Mouse (Mus musculus): ENCODE measurements at regions not wholly inside any gene's neighbourhood (a gene's known extent, or its start where the extent isn't known, plus 50 kb on each side); places are given as distances from the start of the nearest gene placed in this dataset.

DNA sequence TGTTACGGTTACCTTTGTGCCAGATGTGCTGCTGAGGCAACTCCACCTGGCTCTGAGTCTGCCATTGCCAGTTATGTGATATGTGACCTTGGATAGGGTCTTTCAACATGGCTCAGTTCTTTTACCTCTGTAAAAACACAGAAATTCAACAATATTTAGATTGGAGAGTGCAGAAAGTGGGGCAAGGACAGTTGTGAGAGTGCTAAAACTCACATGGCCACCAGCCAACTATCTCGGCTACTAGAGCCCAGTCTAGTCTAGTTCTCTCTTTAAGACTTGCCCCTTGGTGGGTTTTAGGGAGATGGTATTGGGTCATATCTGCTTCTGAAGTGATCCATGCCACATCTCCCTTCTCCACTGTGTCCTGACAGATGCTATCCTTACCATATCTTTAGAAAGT, 233.0 kb downstream of the Phf14 start:
- in situ Hi-C loops (cut with MboI; ENCODE audit: low pct_unique_long_range_greater_than_20kb in 1 of 2, low sequenced_read_pairs in 2 of 2, unreplicated experiment in 1 of 2), result no loop called here

DNA sequence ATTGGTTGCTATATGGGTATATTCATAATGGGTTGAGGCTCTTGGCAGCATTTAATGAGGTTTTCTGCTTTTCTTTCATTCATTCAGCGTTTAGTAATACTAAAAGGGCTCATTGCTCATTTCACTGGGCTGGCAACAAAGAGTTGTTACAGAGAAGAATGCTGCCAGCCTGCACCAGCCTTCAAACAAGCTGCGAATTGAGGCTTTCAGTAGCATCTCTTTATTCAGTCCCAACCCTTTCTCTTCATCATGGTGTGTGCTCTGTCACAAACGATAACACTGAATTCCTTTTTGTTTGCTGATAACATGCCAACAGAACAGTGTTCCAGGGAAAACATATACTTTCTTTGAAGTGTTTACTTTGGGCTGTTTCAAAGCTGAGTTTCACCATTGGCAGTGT, 237.6 kb downstream of the Phf14 start:
- in situ Hi-C loops (cut with MboI; ENCODE audit: low pct_unique_long_range_greater_than_20kb in 1 of 2, low sequenced_read_pairs in 2 of 2, unreplicated experiment in 1 of 2), result no loop called here

DNA sequence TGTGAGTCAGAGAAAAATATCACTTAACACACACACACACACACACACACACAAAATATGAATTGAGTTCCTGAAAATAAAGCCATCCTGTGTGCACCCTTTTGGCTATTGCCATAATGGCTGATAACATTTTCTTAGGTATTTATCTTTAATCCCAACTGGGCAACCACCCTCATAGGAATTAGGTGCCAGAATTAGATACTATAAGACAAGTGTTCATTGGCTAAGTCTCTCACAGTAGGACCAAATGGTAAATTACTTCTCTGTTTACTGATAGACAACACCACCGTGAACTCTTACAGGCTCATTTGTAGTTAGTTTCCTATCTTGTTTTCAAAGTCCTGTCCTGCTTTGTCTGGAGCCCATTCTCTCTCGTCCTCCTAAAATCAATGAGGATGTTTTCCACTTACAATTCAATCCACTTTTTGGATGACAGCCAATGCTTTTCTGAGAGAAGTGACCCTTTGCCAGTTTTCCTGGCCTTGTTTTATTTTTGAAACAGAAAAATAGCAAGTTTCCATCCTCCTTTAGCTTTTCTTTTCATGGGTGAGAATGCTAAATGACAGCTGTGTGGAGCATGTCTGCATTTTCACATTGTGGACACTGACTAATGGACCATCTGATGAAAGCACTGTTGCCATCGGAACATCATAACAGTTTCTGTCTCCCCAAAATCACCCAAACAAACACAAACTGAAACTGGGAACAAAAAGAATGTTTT, 243.2 kb downstream of the Phf14 start:
- in situ Hi-C loops (cut with MboI; ENCODE audit: low pct_unique_long_range_greater_than_20kb in 1 of 2, low sequenced_read_pairs in 2 of 2, unreplicated experiment in 1 of 2), result no loop called here

DNA sequence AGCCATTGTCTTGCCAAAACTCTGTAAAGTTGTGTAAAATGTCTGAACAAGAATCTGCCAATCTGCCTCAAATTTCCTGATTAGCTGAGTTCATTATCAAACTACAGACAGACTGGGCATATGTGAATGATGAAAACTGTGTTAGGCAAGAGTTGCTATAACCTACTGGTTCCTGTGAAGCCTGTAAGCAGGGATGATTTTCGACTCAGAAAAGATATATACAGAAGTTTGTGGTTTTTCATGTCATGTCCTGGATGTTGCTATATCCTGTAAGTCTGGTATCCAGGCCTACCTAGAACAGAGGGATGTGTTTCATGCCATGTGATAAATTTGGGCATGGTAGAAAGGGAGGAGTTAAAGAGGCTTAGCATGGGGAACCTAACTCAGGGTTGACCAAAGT, 256.4 kb downstream of the Phf14 start:
- in situ Hi-C loops (cut with MboI; ENCODE audit: low pct_unique_long_range_greater_than_20kb in 1 of 2, low sequenced_read_pairs in 2 of 2, unreplicated experiment in 1 of 2), result no loop called here

DNA sequence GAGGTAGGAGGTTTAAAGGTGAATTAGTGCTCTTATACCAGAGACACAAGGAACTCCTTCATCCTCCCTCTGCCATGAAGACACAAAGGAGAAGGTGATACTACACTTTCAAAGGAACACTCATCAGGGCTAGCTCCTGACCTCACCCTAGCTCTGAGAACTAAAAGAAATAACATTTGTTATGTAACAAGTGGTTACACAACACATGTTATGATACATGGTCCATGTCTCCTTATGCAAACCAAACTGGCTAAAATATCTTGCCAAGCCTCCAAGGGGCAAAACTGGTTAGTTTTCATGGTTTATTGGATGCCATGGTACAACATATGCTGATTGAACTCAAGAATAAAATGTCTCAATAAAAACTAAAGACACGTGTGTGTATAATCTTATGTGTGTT, 260.9 kb downstream of the Phf14 start:
- in situ Hi-C loops (cut with MboI; ENCODE audit: low pct_unique_long_range_greater_than_20kb in 1 of 2, low sequenced_read_pairs in 2 of 2, unreplicated experiment in 1 of 2), result no loop called here

DNA sequence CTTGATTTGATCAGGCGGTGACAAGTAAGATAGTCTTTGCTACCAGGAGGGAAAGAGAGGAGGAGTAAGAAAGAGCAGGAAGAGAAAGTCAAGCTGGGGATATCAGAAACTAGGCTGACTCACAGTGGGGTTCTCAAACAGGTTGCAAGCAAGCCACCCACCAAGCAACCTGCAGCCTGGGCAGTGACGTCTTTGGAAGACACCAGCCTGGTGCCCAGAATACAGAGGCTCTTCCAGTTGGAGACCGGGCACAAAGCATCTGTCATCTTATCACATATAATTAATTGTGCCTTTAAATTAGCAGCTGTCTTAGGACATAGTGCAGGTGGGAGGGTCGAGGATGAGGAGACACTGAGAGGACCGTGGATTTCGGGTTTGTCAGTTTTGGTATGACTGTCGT, 261.8 kb downstream of the Phf14 start:
- in situ Hi-C loops (cut with MboI; ENCODE audit: low pct_unique_long_range_greater_than_20kb in 1 of 2, low sequenced_read_pairs in 2 of 2, unreplicated experiment in 1 of 2), result no loop called here

DNA sequence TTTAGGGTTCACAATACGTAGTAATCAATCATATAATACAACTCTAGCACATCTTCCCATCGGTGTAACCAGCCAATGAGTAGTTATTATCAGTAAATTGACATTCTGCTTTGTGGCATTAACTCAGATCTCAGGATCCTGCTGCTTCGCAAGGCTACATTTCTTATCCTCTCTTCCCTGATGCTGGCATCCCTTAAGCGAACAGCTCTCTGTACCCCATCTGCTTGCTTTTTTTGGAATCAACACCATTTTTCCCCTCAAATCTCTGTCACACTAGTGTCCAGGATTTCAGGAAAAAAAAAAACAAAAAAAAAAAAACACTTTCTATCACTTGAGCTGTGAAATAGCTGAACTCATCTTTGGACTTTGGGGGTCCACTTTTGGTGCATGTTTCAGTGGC, 263.1 kb downstream of the Phf14 start:
- in situ Hi-C loops (cut with MboI; ENCODE audit: low pct_unique_long_range_greater_than_20kb in 1 of 2, low sequenced_read_pairs in 2 of 2, unreplicated experiment in 1 of 2), result no loop called here

DNA sequence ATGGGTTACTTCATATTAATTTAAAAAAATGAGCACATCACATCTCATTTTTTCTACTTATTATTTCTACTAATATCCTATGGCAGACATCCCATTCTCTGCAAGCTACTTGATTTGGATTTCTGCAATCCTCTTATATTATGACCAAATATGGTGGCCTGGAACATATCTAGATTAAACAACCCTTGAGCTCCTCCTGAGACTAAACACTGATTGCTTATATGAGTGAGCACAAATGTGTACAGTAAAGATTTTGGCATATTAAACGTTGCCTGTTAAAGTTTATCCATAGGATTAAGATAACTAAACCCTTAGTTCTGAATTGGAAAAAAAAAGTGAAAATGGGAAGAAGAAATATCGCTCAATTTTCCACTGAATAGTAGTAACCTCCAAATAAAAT, 263.6 kb downstream of the Phf14 start:
- in situ Hi-C loops (cut with MboI; ENCODE audit: low pct_unique_long_range_greater_than_20kb in 1 of 2, low sequenced_read_pairs in 2 of 2, unreplicated experiment in 1 of 2), result no loop called here

DNA sequence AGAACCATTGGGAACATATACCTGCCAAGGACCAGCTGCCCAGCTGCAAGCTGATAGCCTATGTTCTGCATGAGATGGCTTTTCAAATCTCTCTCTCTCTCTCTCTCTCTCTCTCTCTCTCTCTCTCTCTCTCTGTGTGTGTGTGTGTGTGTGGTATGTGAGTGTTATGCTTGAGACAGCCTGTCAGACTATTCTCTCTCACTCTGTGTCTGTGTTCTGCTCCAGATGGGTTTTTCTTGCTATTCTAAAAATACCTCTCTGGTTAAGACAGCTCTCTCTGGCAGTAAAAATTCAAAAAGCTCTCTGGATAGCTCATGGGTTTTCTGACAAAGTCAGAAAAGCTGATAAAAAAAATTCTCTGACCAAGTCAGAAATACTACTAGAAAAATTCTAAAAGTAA, 270.4 kb downstream of the Phf14 start:
- in situ Hi-C loops (cut with MboI; ENCODE audit: low pct_unique_long_range_greater_than_20kb in 1 of 2, low sequenced_read_pairs in 2 of 2, unreplicated experiment in 1 of 2), result no loop called here

DNA sequence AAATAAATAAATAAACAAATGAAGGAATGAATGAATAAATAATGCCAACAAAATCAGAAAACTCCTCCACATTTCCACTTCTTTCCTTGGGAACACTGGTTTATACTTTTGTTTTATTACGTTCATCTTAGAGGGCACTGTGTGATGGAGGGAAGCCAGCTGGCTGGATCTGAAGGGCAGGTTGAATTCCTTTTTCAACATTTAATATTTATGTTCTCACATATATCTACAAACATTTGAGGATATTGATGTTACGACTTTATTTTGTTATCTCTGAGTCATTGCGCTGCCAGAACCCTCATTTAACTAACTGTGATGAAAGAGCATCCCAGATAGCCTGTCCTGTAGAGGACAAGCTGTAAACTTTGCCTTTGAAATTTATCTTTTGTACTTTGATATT, 273.3 kb downstream of the Phf14 start:
- in situ Hi-C loops (cut with MboI; ENCODE audit: low pct_unique_long_range_greater_than_20kb in 1 of 2, low sequenced_read_pairs in 2 of 2, unreplicated experiment in 1 of 2), result no loop called here

DNA sequence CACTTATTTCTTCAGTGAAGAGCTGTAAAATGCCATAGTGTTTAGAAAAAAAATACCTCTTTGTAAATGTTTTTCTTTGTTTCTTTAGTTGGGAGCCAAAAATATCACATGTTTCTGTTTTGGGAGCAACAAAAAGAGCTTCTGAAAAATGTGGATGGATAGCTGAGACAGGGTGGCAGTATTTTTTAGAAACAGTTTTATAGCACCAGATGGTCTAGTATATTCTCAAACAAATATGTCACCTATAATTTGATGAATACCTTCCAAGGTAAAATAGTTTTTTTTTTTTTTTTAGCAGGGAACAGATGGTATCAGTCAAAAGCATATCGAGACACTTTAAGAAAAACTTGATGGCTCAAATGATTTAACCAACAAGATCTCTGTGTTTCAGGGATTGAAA, 302.6 kb downstream of the Phf14 start:
- in situ Hi-C loops (cut with MboI; ENCODE audit: low pct_unique_long_range_greater_than_20kb in 1 of 2, low sequenced_read_pairs in 2 of 2, unreplicated experiment in 1 of 2), result no loop called here

DNA sequence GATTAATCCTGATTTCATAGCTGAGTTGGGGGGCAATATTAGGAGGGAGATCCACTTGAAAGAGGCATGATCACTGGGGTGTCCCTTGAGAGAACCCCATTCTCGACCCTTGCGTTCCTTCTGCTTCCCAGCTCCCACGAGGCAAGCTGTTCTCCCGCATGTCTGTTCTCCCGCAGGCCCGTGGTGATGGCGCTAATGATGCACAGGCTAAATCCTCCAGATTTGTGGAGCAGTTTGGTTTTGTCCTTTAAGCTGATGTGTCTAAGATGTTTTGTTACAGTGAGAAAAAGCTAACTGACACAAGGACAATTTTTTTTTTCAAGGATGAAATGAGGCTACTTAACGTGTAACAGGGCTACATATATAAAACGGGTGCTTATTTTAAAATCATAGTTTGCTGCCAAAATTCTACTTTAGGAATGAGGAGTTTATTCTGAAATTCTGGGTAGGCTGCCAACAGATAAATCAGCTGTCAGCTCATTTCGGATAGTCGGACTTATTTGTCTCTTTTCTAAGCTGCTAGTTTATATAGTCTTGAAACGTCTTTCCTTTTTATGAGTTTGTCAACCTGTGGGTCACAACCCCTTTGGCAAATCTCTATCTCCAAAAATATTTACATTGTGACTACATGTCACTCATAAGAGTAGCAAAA, 307.0 kb downstream of the Phf14 start:
- in situ Hi-C loops (cut with MboI; ENCODE audit: low pct_unique_long_range_greater_than_20kb in 1 of 2, low sequenced_read_pairs in 2 of 2, unreplicated experiment in 1 of 2), result no loop called here

DNA sequence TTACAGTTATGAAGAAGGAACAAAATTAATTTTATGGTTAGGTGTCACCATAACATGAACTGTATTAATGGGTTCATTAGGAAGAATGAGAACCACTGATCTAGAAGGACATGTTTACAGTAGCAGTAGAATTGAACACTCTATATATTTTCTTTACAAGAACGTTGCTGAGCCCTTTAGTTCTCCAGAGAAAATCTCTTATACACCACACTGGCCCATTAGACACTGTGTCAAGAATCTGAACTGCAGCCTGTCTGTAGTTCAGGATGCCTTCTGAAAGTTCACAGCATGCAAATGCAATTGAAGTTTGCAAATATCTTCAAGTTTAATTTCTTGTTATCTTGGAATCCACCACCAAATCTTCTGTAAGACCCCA, 307.6 kb downstream of the Phf14 start:
- in situ Hi-C loops (cut with MboI; ENCODE audit: low pct_unique_long_range_greater_than_20kb in 1 of 2, low sequenced_read_pairs in 2 of 2, unreplicated experiment in 1 of 2), result no loop called here

DNA sequence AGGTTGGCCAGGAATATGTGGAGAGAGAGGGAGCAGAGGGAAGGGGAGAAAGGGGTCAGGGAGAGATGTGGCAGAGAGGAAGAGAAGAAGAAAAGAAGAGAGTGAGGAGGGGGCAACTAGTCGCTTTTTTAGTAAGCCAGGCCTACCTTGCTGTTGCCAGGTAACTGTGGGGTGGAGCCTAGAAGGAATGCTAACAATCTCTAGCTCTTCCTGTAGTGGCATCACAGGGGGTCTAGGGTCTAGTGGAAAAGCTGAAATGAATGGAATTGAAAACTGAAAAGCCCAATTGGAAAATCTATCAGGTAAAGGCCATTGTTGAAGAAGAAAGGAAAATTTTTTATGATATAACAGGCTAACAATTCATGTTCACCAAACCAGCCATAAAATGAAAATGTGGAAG, 336.5 kb downstream of the Phf14 start:
- in situ Hi-C loops (cut with MboI; ENCODE audit: low pct_unique_long_range_greater_than_20kb in 1 of 2, low sequenced_read_pairs in 2 of 2, unreplicated experiment in 1 of 2), result loop anchor here in 1 of 2 experiments (25.0 kb wide), 1 partner anchor 432 kb away; no protein-coding TSS in a partner anchor

DNA sequence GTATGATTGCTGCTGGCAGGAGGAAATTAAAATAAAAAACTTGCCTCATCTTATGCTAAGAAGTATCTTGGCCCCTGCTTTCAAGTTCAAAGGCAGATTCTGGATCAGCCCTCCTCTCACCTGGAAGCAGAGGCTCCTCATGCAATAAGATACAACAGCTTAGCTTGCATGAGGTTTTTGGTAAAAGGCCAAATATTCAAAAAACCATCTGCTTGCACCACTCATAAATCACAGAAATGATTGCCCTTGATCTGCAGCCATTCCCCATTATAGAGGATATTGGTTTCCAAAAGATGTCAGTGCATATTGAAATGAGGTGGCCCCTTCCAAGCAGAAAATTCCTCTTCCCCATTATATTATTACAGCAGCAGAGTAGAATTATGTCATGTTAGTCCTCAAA, 340.4 kb downstream of the Phf14 start:
- in situ Hi-C loops (cut with MboI; ENCODE audit: low pct_unique_long_range_greater_than_20kb in 1 of 2, low sequenced_read_pairs in 2 of 2, unreplicated experiment in 1 of 2), result loop anchor here in 1 of 2 experiments (25.0 kb wide), 1 partner anchor 436 kb away; no protein-coding TSS in a partner anchor

DNA sequence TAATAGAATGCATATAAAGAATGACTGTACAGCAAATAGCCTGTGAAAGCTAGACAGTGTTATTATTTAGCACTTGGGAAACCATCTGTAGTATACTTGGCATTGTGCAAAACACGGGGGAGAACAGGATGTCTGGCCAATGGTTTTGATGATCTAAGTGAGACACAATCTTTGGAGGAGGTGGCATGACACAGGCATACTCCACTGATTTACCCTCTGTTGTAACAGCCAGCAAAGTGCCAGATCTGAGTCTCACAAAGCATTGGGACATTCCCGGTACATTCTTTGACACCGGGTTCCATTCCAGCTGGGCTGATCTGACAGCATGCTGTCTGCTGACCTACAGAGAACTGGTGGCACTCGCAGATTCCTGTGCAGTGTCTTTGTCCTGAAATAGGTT, 341.0 kb downstream of the Phf14 start:
- in situ Hi-C loops (cut with MboI; ENCODE audit: low pct_unique_long_range_greater_than_20kb in 1 of 2, low sequenced_read_pairs in 2 of 2, unreplicated experiment in 1 of 2), result loop anchor here in 1 of 2 experiments (25.0 kb wide), 1 partner anchor 436 kb away; no protein-coding TSS in a partner anchor

DNA sequence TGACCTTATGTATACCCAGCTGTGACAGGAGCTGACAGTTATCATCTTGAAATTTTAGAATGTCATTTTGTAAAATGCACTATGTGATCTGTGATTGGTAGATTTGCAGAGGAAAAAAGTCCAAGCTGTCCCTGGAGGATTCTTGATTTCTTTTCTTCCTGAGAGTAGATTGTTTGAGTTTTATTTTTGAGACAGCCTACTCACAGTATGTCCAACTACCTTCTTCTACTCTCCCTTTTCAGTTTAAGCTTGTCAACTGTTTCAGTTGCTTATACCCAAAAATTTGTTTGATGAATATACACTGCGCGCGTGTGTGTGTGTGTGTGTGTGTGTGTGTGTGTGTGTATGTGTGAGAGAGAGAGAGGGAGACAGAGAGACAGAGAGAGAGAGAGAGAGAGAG, 346.9 kb downstream of the Phf14 start:
- in situ Hi-C loops (cut with MboI; ENCODE audit: low pct_unique_long_range_greater_than_20kb in 1 of 2, low sequenced_read_pairs in 2 of 2, unreplicated experiment in 1 of 2), result loop anchor here in 1 of 2 experiments (25.0 kb wide), 1 partner anchor 342 kb away; the partner anchor contains the start of genes Ndufa4 and Phf14

DNA sequence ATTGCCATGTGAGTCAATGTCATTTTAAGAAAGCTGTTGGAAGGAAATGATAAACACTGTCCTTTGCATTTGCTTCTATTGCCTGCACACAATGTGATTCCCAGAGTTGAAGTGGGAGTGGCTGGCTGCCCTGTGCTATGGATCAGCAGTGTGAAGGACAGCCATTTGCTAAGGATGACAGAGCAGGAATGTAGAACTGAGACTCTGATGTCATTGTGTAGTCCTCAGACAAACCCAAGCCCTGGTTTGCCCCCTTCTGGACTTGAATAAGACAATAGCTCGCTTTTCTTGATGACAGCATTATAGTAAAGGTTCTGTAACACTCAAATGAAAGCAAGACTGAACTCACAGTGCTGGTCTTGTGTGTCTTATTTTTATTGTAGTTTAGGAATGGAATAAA, 347.8 kb downstream of the Phf14 start:
- in situ Hi-C loops (cut with MboI; ENCODE audit: low pct_unique_long_range_greater_than_20kb in 1 of 2, low sequenced_read_pairs in 2 of 2, unreplicated experiment in 1 of 2), result loop anchor here in 1 of 2 experiments (25.0 kb wide), 1 partner anchor 343 kb away; the partner anchor contains the start of genes Ndufa4 and Phf14

DNA sequence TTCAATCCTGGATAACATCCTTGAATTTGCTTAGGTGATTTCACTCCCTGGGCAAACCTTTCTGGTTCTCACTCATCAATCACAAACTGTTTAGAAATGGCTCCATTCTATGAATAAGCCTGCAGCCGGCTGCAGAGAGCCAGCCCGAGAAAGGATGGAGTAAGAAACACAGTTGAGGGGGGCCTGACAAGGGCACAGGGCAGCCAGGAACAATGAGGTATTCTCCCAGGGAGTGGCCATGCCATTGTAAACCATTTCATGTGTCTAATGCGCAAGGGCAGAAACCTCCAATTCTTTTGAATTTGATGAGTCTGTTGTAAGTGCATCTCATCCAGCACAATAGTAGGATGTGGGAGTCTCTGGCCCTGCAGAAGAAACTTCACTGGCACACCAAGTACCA, 350.7 kb downstream of the Phf14 start:
- in situ Hi-C loops (cut with MboI; ENCODE audit: low pct_unique_long_range_greater_than_20kb in 1 of 2, low sequenced_read_pairs in 2 of 2, unreplicated experiment in 1 of 2), result loop anchor here in 1 of 2 experiments (25.0 kb wide), 1 partner anchor 346 kb away; the partner anchor contains the start of genes Ndufa4 and Phf14

All from mouse embryonic stem cell (cell line).